Mouse (Mus musculus): Measurements from ENCODE around the gene Nfatc4. TPM values are rescaled to one million over a fixed set of nuclear protein-coding genes. Genes with fewer than 3 reads are reported as not detected.

Nfatc4 gene
- total RNA-seq, 2 experiments from 2014 or later = 47.0 to 49.4 TPM

- no peak for DNase-seq (ENCODE audit: low spot score in 2 of 2)
Observed at GRCm38 (mm10) chr14:55852646-55853551, 30.0 kb downstream of the Nfatc4 start.

GRCm38 (mm10) chr14:55853621-55854285 is 30.8 kb downstream of the Nfatc4 start, which contains the start of gene Nynrin:
Gene Nynrin (plus strand): TSS chr14:55854010.
- DNase-seq (ENCODE audit: low spot score in 2 of 2) = peak; percentile 31 to 54

- no peak for DNase-seq (ENCODE audit: low spot score in 2 of 2)
Observed at GRCm38 (mm10) chr14:55854406-55855100, 31.6 kb downstream of the Nfatc4 start.

GRCm38 (mm10) chr14:55855101-55855561 is 32.2 kb downstream of the Nfatc4 start:
- DNase-seq (ENCODE audit: low spot score in 2 of 2) = no peak

- no peak for DNase-seq (ENCODE audit: low spot score in 2 of 2)
Observed at GRCm38 (mm10) chr14:55857588-55857987, 34.6 kb downstream of the Nfatc4 start.

GRCm38 (mm10) chr14:55862186-55862585 is 39.2 kb downstream of the Nfatc4 start:
- DNase-seq (ENCODE audit: low spot score in 2 of 2) = no peak

GRCm38 (mm10) chr14:55862970-55863369 is 40.0 kb downstream of the Nfatc4 start:
- no peak for DNase-seq (ENCODE audit: low spot score in 2 of 2)

- peak in 1 of 2 experiments; percentile 54 for DNase-seq (ENCODE audit: low spot score in 2 of 2)
Observed at GRCm38 (mm10) chr14:55863773-55864172, 40.8 kb downstream of the Nfatc4 start.

- DNase-seq (ENCODE audit: low spot score in 2 of 2) = no peak
Observed at GRCm38 (mm10) chr14:55866962-55867361, 44.0 kb downstream of the Nfatc4 start.

GRCm38 (mm10) chr14:55868230-55869026 is 45.5 kb downstream of the Nfatc4 start:
- DNase-seq (ENCODE audit: low spot score in 2 of 2) = no peak

GRCm38 (mm10) chr14:55869538-55869937 is 46.6 kb downstream of the Nfatc4 start:
- DNase-seq (ENCODE audit: low spot score in 2 of 2) = no peak

- DNase-seq (ENCODE audit: low spot score in 2 of 2) = no peak
Observed at GRCm38 (mm10) chr14:55872039-55872438, 49.1 kb downstream of the Nfatc4 start.

GRCm38 (mm10) chr14:55872551-55872950 is 49.6 kb downstream of the Nfatc4 start:
- DNase-seq (ENCODE audit: low spot score in 2 of 2) = no peak

- DNase-seq (ENCODE audit: low spot score in 2 of 2) = no peak
Observed at GRCm38 (mm10) chr14:55873242-55873713, 50.3 kb downstream of the Nfatc4 start.

- DNase-seq (ENCODE audit: low spot score in 2 of 2) = peak; percentile 60 to 65
Observed at GRCm38 (mm10) chr14:55873714-55874683, 51.1 kb downstream of the Nfatc4 start.

GRCm38 (mm10) chr14:55877469-55878315 is 54.7 kb downstream of the Nfatc4 start:
- no peak for DNase-seq (ENCODE audit: low spot score in 2 of 2)

- no peak for DNase-seq (ENCODE audit: low spot score in 2 of 2)
Observed at GRCm38 (mm10) chr14:55878316-55878940, 55.5 kb downstream of the Nfatc4 start.

- peak in 1 of 2 experiments; percentile 68 for DNase-seq (ENCODE audit: low spot score in 2 of 2)
Observed at GRCm38 (mm10) chr14:55879623-55880022, 56.7 kb downstream of the Nfatc4 start.
